Mouse (Mus musculus): ENCODE measurements around the gene Trpc4ap. TPM values are rescaled to one million over a fixed set of nuclear protein-coding genes. Genes with fewer than 3 reads are reported as not detected.

The Trpc4ap gene
- polyA plus RNA-seq (2014; fragmentation: Illumina TruSeq; extraction: RNeasy Lipid Tissue Mini Kit (QIAGEN cat#74804); ENCODE audit: low read depth, low replicate concordance): 44.1 TPM

GRCm38 (mm10) chr2:155691723-155692493 lies at the start of gene Trpc4ap:
Gene Trpc4ap, minus strand, starts transcription at chr2:155692384.

GRCm38 (mm10) chr2:155735766-155736165 lies 43.6 kb upstream of the Trpc4ap start, which contains the start of gene Gm17581:
Gene Gm17581, minus strand, starts transcription at chr2:155735866.

GRCm38 (mm10) chr2:155729158-155729645 lies 37.0 kb upstream of the Trpc4ap start, which contains the start of gene Edem2:
Gene Edem2, minus strand, starts transcription at chr2:155729475.

GRCm38 (mm10) chr2:155610978-155611377 lies 81.2 kb downstream of the Trpc4ap start, which contains the start of gene Myh7b:
Gene Myh7b, plus strand, starts transcription at chr2:155611212.

GRCm38 (mm10) chr2:155592137-155592853 lies 99.9 kb downstream of the Trpc4ap start, which contains the start of gene Gss:
Gene Gss, minus strand, starts transcription at chr2:155592810.

Other genes with a start within 250 kb of the Trpc4ap start
- 19.9 TPM for gene Ncoa6, start 218.5 kb downstream of the Trpc4ap start, polyA plus RNA-seq (2014; fragmentation: Illumina TruSeq; extraction: RNeasy Lipid Tissue Mini Kit (QIAGEN cat#74804); ENCODE audit: low read depth, low replicate concordance)
- 129 TPM for gene Acss2, start 174.4 kb downstream of the Trpc4ap start, polyA plus RNA-seq (2014; fragmentation: Illumina TruSeq; extraction: RNeasy Lipid Tissue Mini Kit (QIAGEN cat#74804); ENCODE audit: low read depth, low replicate concordance)
- gene Ggt7, start 174.1 kb downstream of the Trpc4ap start, polyA plus RNA-seq (2014; fragmentation: Illumina TruSeq; extraction: RNeasy Lipid Tissue Mini Kit (QIAGEN cat#74804); ENCODE audit: low read depth, low replicate concordance): not detected
- gene Gss, start 99.6 kb downstream of the Trpc4ap start, polyA plus RNA-seq (2014; fragmentation: Illumina TruSeq; extraction: RNeasy Lipid Tissue Mini Kit (QIAGEN cat#74804); ENCODE audit: low read depth, low replicate concordance): 13.4 TPM
- not detected for gene Myh7b, start 81.2 kb downstream of the Trpc4ap start, polyA plus RNA-seq (2014; fragmentation: Illumina TruSeq; extraction: RNeasy Lipid Tissue Mini Kit (QIAGEN cat#74804); ENCODE audit: low read depth, low replicate concordance)
- 13.2 TPM for gene Edem2, start 37.1 kb upstream of the Trpc4ap start, polyA plus RNA-seq (2014; fragmentation: Illumina TruSeq; extraction: RNeasy Lipid Tissue Mini Kit (QIAGEN cat#74804); ENCODE audit: low read depth, low replicate concordance)
- gene Gm17581, start 43.5 kb upstream of the Trpc4ap start, polyA plus RNA-seq (2014; fragmentation: Illumina TruSeq; extraction: RNeasy Lipid Tissue Mini Kit (QIAGEN cat#74804); ENCODE audit: low read depth, low replicate concordance): not detected
- gene Procr, start 58.7 kb upstream of the Trpc4ap start, polyA plus RNA-seq (2014; fragmentation: Illumina TruSeq; extraction: RNeasy Lipid Tissue Mini Kit (QIAGEN cat#74804); ENCODE audit: low read depth, low replicate concordance): 0.79 TPM
- not detected for gene Mmp24, start 83.0 kb upstream of the Trpc4ap start, polyA plus RNA-seq (2014; fragmentation: Illumina TruSeq; extraction: RNeasy Lipid Tissue Mini Kit (QIAGEN cat#74804); ENCODE audit: low read depth, low replicate concordance)
- 6.1 TPM for gene BC029722, start 127.0 kb upstream of the Trpc4ap start, polyA plus RNA-seq (2014; fragmentation: Illumina TruSeq; extraction: RNeasy Lipid Tissue Mini Kit (QIAGEN cat#74804); ENCODE audit: low read depth, low replicate concordance)
- gene Eif6, start 134.5 kb upstream of the Trpc4ap start, polyA plus RNA-seq (2014; fragmentation: Illumina TruSeq; extraction: RNeasy Lipid Tissue Mini Kit (QIAGEN cat#74804); ENCODE audit: low read depth, low replicate concordance): 15.9 TPM
- gene Fam83c, start 142.5 kb upstream of the Trpc4ap start, polyA plus RNA-seq (2014; fragmentation: Illumina TruSeq; extraction: RNeasy Lipid Tissue Mini Kit (QIAGEN cat#74804); ENCODE audit: low read depth, low replicate concordance): not detected
- gene Uqcc1, start 237.9 kb upstream of the Trpc4ap start, polyA plus RNA-seq (2014; fragmentation: Illumina TruSeq; extraction: RNeasy Lipid Tissue Mini Kit (QIAGEN cat#74804); ENCODE audit: low read depth, low replicate concordance): 33.9 TPM
- gene Gm15557, start 248.3 kb upstream of the Trpc4ap start, polyA plus RNA-seq (2014; fragmentation: Illumina TruSeq; extraction: RNeasy Lipid Tissue Mini Kit (QIAGEN cat#74804); ENCODE audit: low read depth, low replicate concordance): not detected

Data from liver, adult 10 weeks (tissue).